Mouse (Mus musculus): ENCODE data around the gene Pank3. TPM values are rescaled to one million over a fixed set of nuclear protein-coding genes. Genes with fewer than 3 reads are reported as not detected.

Gene Pank3
- polyA plus RNA-seq, 1 experiment from 2014 or later = 26.4 TPM

DNA sequence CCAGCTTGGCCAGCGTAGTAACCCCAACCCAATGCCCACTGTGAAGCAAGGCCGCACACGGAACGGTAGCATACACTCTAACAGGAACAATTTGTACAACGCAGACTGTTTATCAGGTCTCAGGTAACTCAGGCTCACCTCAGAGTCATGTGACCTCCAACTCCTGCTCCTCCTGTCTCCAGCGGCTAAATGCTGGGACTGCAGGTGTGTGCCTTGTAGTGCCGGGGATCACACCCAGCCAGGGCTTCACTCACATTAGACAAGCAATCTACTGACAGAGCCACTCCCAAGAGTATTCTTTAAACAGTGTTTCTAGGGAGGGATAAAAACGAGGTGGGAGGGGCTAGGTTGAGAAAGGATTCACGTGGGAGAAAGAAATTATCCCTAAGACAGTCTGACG is 42.2 kb downstream of the Pank3 start:
- ATAC-seq (replicated peaks; ENCODE audit: low FRiP score, low TSS enrichment, low read depth) (0 out of 2 replicates have a peak, but pooled peaks have one; percentile 27), DNase-seq (ENCODE audit: low spot score) (no peak)
- Histone ChIP-seq H3K27ac (ENCODE audit: low read depth) (no peak overlapping the region), H3K9ac (ENCODE audit: low read length) (no peak overlapping the region), H3K36me3 (ENCODE audit: control insufficient read depth, insufficient read depth, low read length) (peaks cover 94% of the 10 kb centered on the region), H3K4me2 (ENCODE audit: low read length) (no peak overlapping the region), H3K4me1 (replicated peaks; ENCODE audit: control insufficient read depth, insufficient read depth, low read length) (no peaks in the 10 kb centered on the region), H3K4me3 (ENCODE audit: low read depth, low read length) (no peak overlapping the region), H3K27me3 (replicated peaks; ENCODE audit: control insufficient read depth, insufficient read depth, low read length) (no peaks in the 10 kb centered on the region), H3K9me3 (ENCODE audit: control insufficient read depth, low read length) (no peaks in the 10 kb centered on the region)
- 82% methylated on average over 10 of the region's 10 CpGs for WGBS

DNA sequence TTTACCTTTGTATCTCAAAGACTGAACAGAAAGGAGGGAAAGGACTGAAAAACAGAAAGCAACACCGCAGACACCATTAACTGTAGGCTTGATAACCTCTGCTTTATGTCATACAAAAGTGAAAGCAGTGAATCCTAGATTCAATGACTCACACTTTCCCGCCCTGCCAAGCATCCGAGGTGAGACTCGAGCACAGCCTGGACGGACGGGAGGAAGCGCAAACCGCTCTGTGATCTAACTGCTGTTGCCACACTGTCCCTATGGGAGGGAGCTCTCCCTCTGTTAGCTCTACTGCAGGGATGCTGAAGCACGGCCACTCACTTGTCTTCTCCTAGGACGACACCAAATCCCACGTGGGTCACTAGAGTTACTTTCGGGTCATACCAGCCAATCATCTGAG is 47.0 kb downstream of the Pank3 start:
- Histone ChIP-seq H3K4me1 (replicated peaks; ENCODE audit: control insufficient read depth, insufficient read depth, low read length) (no peaks in the 10 kb centered on the region), H3K36me3 (ENCODE audit: control insufficient read depth, insufficient read depth, low read length) (peaks cover 97% of the 10 kb centered on the region), H3K9me3 (ENCODE audit: control insufficient read depth, low read length) (no peaks in the 10 kb centered on the region), H3K4me3 (ENCODE audit: low read depth, low read length) (no peak overlapping the region), H3K4me2 (ENCODE audit: low read length) (no peak overlapping the region), H3K27me3 (replicated peaks; ENCODE audit: control insufficient read depth, insufficient read depth, low read length) (no peaks in the 10 kb centered on the region), H3K9ac (ENCODE audit: low read length) (no peak overlapping the region), H3K27ac (ENCODE audit: low read depth) (no peak overlapping the region)
- ATAC-seq (replicated peaks; ENCODE audit: low FRiP score, low TSS enrichment, low read depth) (no peak), DNase-seq (ENCODE audit: low spot score) (no peak)
- 90% methylated on average over 12 of the region's 12 CpGs for WGBS

- H3K4me3 ChIP-seq (ENCODE audit: low read depth, low read length) = no peak overlapping the region
- peaks cover 94% of the 10 kb centered on the region for H3K36me3 ChIP-seq (ENCODE audit: control insufficient read depth, insufficient read depth, low read length)
- DNase-seq (ENCODE audit: low spot score) (no peak), ATAC-seq (replicated peaks; ENCODE audit: low FRiP score, low TSS enrichment, low read depth) (no peak)
- no peak overlapping the region for H3K4me2 ChIP-seq (ENCODE audit: low read length)
- H3K4me1 ChIP-seq (replicated peaks; ENCODE audit: control insufficient read depth, insufficient read depth, low read length) = 0 out of 2 replicates have a peak, but pooled peaks cover under 1% of the 10 kb centered on the region
- WGBS = 93% methylated on average over 6 of the region's 6 CpGs
- no peaks in the 10 kb centered on the region for H3K9me3 ChIP-seq (ENCODE audit: control insufficient read depth, low read length)
- no peaks in the 10 kb centered on the region for H3K27me3 ChIP-seq (replicated peaks; ENCODE audit: control insufficient read depth, insufficient read depth, low read length)
- H3K27ac ChIP-seq (ENCODE audit: low read depth) = no peak overlapping the region
- H3K9ac ChIP-seq (ENCODE audit: low read length) = no peak overlapping the region
Observed at GRCm38 (mm10) chr11:35827714-35828113, 58.4 kb downstream of the Pank3 start.

GRCm38 (mm10) chr11:35832139-35832538 is 62.9 kb downstream of the Pank3 start:
- DNase-seq (ENCODE audit: low spot score) (no peak), ATAC-seq (replicated peaks; ENCODE audit: low FRiP score, low TSS enrichment, low read depth) (no peak)
- no peak overlapping the region for H3K9ac ChIP-seq (ENCODE audit: low read length)
- no peaks in the 10 kb centered on the region for H3K27me3 ChIP-seq (replicated peaks; ENCODE audit: control insufficient read depth, insufficient read depth, low read length)
- H3K4me1 ChIP-seq (replicated peaks; ENCODE audit: control insufficient read depth, insufficient read depth, low read length) = peaks cover 10% of the 10 kb centered on the region
- H3K4me2 ChIP-seq (ENCODE audit: low read length) = no peak overlapping the region
- no peak overlapping the region for H3K27ac ChIP-seq (ENCODE audit: low read depth)
- no peaks in the 10 kb centered on the region for H3K9me3 ChIP-seq (ENCODE audit: control insufficient read depth, low read length)
- 71% methylated on average over 4 of the region's 4 CpGs for WGBS
- H3K4me3 ChIP-seq (ENCODE audit: low read depth, low read length) = no peak overlapping the region
- peaks cover 52% of the 10 kb centered on the region for H3K36me3 ChIP-seq (ENCODE audit: control insufficient read depth, insufficient read depth, low read length)

DNA sequence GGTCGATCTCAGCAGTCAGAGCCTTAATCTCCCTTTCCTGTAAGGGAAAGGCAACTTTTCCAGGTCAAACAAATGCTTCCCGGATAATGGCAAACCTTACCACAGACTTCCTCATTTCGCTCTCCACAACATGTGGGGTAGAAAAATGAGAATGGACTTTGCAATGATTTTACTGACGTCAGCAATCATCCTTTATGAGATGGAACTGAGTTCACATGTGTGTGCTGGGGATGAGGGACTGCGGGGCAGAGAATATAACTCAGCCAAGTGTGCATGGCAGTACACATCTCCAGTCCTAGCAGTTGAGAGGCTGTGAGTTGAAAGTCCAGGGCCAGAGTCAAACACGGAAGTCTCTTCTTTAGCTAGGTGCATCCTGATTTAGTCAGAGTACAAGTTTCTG is 64.0 kb downstream of the Pank3 start:
- H3K36me3 ChIP-seq (ENCODE audit: control insufficient read depth, insufficient read depth, low read length) = peaks cover 41% of the 10 kb centered on the region
- DNase-seq (ENCODE audit: low spot score) (no peak), ATAC-seq (replicated peaks; ENCODE audit: low FRiP score, low TSS enrichment, low read depth) (no peak)
- no peak overlapping the region for H3K27ac ChIP-seq (ENCODE audit: low read depth)
- 83% methylated on average over 6 of the region's 6 CpGs for WGBS
- H3K27me3 ChIP-seq (replicated peaks; ENCODE audit: control insufficient read depth, insufficient read depth, low read length) = no peaks in the 10 kb centered on the region
- no peaks in the 10 kb centered on the region for H3K9me3 ChIP-seq (ENCODE audit: control insufficient read depth, low read length)
- peak overlapping the region; percentile 75 for H3K4me2 ChIP-seq (ENCODE audit: low read length)
- peak overlapping the region; percentile 84 for H3K4me3 ChIP-seq (ENCODE audit: low read depth, low read length)
- peak overlapping the region; percentile 79 for H3K9ac ChIP-seq (ENCODE audit: low read length)
- peaks cover 10% of the 10 kb centered on the region for H3K4me1 ChIP-seq (replicated peaks; ENCODE audit: control insufficient read depth, insufficient read depth, low read length)

- Histone ChIP-seq H3K27me3 (replicated peaks; ENCODE audit: control insufficient read depth, insufficient read depth, low read length) (no peaks in the 10 kb centered on the region), H3K4me2 (ENCODE audit: low read length) (peak within 1 kb of the TSS; percentile 75), H3K4me3 (ENCODE audit: low read depth, low read length) (peak within 1 kb of the TSS; percentile 84), H3K27ac (ENCODE audit: low read depth) (peak within 1 kb of the TSS; percentile 19; the same call in 1 of the 2 replicates), H3K4me1 (replicated peaks; ENCODE audit: control insufficient read depth, insufficient read depth, low read length) (peaks cover 10% of the 10 kb centered on the region), H3K36me3 (ENCODE audit: control insufficient read depth, insufficient read depth, low read length) (peaks cover 31% of the 10 kb centered on the region), H3K9me3 (ENCODE audit: control insufficient read depth, low read length) (no peaks in the 10 kb centered on the region), H3K9ac (ENCODE audit: low read length) (peak within 1 kb of the TSS; percentile 79)
- ATAC-seq (replicated peaks; ENCODE audit: low FRiP score, low TSS enrichment, low read depth) = peak; percentile 73
- WGBS = 2% methylated on average over 46 of the region's 46 CpGs
- DNase-seq (ENCODE audit: low spot score) = peak; percentile 96
Observed at GRCm38 (mm10) chr11:35834022-35834760, 64.9 kb downstream of the Pank3 start, which contains the start of gene Rars. Gene Rars (minus strand): TSS chr11:35834506.

GRCm38 (mm10) chr11:35837156-35838126 is 68.2 kb downstream of the Pank3 start:
- Histone ChIP-seq H3K4me3 (ENCODE audit: low read depth, low read length) (no peak overlapping the region), H3K27me3 (replicated peaks; ENCODE audit: control insufficient read depth, insufficient read depth, low read length) (no peaks in the 10 kb centered on the region), H3K9ac (ENCODE audit: low read length) (no peak overlapping the region), H3K4me1 (replicated peaks; ENCODE audit: control insufficient read depth, insufficient read depth, low read length) (peaks cover 10% of the 10 kb centered on the region), H3K4me2 (ENCODE audit: low read length) (peak overlapping the region; percentile 67), H3K9me3 (ENCODE audit: control insufficient read depth, low read length) (no peaks in the 10 kb centered on the region), H3K27ac (ENCODE audit: low read depth) (no peak overlapping the region), H3K36me3 (ENCODE audit: control insufficient read depth, insufficient read depth, low read length) (peaks cover 15% of the 10 kb centered on the region; the same call in 1 of the 2 replicates)
- no peak for ATAC-seq (replicated peaks; ENCODE audit: low FRiP score, low TSS enrichment, low read depth)
- DNase-seq (ENCODE audit: low spot score) = no peak
- 73% methylated on average over 5 of the region's 5 CpGs for WGBS

Data from intestine, embryonic 14.5 days (tissue).